Mouse (Mus musculus) hindlimb bud, embryonic 11.5 days (tissue): ENCODE data around the gene Dvl2.

ENCODE experiments used
- DNase-seq: peaks from one replicate; pipeline ENCODE4 v3.0.0-alpha.2; 2012; ENCODE audit warnings: low read depth, low spot score; ENCODE audit errors: extremely low spot score

The Dvl2 gene

DNA sequence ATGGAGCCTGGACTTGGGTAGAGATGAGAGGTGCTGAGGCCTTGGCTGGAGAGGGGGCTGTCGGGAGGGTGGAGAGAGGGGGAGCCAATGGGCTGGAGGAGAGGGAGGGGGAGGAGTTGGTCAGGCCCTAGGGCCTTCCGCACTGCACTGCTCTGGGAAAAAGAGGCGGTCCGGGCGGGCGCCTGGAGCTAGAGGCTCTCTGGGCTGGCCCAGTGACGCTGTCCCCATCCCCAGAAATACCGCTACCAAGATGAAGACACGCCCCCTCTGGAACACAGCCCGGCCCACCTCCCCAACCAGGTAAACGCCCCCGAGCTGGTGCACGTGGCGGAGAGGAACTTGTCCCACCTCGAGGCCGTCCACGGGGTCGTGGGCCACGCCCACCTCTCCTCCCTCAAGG is 26.3 kb downstream of the Dvl2 start:
- DNase-seq: no peak

DNA sequence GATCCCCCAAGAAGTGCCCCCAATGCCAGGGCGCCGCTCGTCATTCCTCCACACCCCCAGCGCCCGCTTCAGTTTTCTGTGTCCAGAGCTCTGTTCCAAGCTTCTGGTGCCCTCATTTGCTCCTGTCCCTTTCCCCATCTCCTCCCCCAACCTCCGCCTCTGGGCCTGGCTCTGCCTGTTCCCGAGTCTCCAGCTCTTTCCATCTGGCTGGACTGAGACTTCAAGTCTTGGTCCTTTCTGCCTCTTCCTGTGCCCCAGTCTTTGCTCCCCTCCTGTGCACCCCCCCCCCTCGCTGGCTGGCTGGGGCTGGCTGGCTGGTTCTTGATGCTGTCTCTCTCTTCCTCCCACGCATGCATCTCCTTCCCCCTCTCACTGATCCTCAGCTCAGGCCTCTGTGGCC is 27.0 kb downstream of the Dvl2 start:
- no peak for DNase-seq

DNA sequence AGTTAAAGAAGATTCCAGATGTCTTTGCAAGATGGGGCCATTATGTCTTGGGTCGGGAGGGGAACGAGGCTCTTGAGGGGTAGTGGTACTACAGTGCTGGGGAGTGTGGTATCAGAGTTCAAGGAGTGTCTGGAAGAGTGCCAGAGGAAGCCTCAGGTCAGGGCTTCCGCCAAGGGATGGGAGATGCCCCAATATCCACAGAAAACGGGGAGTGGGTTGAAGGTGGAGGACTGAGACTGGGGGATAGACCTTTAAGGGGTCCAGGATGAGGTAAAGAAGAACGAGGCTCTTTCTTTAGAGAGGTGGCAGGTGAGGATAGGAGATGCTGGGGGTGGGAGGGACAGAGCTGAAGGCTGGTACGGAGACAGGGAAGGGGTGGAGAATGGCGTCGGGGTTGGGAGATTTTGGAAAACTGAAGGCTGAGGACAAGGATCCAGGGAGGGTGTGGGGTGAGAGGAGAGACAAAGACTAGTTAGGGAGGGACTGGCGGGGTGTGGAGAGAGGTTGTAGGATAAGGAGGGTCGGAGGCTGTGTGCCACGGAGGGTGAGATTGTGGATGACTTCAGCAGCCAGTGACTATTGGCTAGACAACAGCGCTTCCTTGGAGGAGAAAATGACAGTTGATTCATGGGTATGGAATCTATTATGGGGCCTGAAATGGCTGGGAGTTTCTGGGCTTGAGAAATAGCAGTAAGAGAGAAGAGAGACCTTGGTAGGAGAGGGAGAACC is 28.2 kb downstream of the Dvl2 start:
- no peak for DNase-seq

DNA sequence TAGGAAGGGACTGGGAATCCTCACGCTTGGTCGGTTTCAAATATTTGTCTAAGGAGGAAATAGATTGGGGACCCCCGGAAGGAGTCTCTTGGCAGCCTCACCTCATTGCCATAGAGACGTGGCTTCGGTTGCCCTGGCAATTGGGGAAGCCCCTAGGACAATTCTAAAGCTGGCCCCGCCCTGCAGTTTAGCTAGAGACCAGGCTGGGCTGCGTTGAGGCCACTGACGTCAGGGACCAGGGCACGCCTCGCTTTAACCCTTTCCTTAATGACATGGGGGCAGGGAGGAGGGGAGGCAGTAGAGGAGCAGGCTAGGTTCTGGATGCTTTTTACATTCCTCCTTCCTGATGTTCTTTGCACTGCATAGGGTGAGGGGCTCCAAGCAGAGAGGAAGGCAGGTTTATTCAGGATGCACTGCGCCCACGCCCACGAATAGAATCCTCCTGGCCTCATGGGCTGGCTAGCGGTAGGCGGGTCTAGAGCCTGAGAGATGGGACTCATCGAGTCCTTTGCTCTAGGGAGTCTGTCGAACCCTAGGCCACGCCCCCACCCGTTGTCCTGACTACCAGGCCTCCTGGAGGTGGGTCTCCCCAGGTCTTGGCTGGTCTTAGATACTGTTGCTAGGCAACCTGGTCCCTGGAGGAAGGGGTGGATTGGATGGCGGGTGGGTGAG is 28.9 kb downstream of the Dvl2 start:
- peak; percentile 70 for DNase-seq

DNA sequence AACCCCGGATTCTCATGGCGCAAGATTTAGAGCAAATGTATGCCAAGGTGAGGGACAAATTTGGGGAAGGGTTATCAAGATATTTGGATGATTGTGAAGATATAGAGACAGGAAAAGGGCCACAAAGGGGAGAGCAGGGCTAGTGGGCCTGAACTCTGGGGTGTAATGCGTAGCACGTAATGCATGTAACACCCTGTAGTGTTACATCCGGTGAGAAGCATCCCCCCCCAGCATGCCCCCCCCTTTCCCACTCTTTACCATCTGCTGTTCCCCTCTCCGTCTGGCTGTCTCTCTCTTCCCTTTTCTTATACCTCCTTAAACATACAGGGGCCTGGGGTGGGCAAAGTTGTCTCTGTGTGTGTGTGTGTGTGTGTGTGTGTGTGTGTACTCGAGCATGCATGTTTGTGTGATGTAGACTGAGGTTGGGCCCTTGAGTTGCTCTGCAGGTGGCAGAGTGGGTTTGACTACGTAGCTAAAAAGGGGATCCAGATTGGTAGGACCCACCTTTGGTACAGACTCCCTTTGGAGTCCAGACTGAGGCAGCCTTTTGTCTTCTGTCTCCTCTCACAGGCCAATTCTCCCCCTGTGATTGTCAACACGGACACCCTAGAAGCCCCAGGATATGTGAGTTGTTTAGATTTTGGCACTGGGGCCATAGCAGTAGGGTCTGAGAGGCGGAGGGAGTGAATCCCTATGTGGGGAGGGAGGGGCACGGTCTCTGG is 29.6 kb downstream of the Dvl2 start:
- DNase-seq: no peak

DNA sequence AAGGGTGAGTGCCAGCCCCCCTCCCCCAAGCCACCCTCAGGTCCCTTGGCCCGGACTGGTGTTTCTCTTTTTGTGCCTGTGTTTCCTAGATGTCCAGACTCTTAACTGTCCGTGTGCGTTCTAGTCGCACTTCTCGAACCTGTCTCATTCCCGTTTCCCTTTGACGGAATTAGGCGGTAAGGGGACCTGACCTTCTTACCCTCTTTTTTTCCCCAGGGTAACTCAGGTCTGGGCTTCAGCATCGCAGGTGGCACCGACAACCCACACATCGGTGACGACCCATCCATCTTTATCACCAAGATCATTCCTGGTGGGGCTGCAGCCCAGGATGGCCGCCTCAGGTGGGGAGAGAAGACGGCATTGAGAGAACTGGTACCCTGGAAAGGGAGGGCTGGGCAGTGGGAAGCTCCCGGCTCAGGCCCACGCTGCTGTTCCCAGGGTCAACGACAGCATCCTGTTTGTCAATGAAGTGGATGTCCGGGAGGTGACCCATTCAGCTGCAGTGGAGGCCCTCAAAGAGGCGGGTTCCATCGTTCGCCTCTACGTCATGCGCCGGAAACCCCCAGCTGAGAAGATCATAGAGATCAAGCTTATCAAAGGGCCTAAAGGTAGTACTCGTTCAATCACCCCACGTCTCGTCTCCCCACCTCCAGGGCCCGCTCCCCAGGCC is 30.4 kb downstream of the Dvl2 start:
- DNase-seq: no peak

DNA sequence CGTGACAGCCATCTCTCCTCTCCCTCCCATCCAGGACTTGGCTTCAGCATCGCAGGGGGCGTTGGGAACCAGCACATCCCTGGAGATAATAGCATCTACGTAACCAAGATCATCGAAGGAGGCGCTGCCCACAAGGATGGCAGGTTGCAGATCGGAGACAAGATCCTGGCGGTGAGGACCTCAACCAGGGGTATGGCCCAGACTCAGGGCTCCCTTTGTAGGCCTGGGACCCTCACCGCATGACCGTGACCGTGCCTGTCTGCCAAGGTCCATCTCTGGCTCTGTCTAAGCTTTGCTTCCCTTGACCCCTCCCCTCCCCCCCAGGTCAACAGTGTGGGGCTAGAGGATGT is 30.9 kb downstream of the Dvl2 start:
- DNase-seq: no peak

DNA sequence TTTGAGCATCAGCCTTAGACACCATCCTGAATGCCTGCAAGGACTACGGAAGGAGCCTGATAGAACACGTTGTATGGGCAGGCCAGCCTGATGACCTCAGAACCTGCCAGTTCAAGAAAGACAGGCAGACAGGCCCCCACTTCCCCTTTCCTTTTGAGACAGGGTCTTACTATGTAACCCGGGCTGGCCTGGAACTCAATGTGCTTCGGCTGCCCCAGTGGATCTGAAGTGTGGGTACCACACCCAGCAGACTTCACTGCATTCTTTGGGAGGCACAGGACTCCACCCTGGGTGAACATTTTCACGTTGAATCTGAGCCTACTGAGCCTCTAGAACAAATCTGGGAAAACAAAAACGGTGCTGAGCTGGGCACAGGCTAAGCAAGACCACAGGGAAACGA is 37.8 kb downstream of the Dvl2 start:
- DNase-seq: no peak

DNA sequence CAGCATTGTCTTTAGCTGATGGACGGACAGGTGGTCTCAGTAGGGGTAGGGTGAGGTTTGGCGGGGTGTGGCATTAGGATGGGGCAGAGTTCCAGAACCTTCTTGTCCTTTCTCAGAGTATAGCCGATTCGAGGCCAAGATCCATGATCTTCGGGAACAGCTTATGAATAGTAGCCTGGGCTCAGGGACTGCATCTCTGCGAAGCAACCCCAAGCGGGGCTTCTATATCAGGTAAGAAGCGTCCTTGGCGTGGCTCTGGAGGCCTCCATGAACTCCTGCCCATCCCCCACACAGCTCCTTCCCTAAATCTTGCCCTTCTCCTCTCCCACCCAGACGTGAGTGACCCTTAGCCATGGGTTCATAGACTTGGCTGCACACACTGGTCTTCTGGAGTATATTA is 39.2 kb downstream of the Dvl2 start:
- no peak for DNase-seq

DNA sequence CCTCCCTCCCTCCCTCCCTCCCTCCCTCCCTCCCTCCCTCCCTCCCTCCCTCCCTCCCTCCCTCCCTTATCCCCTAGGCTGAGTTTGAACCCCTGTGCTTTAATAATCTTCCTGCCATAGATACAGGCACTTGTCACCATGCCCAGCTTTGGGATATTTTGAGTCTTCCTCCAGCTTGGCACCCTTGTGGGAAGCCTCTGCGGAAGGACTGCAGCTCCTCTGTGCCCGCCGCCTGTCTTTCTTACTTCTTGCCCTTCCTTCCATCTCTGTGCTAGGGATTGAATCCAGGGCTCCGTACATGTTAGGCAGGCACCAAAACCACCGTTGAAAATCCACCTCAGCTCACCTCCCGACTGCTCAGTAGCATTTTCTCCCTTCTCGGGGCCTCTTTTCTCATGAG is 39.8 kb downstream of the Dvl2 start:
- DNase-seq: no peak

DNA sequence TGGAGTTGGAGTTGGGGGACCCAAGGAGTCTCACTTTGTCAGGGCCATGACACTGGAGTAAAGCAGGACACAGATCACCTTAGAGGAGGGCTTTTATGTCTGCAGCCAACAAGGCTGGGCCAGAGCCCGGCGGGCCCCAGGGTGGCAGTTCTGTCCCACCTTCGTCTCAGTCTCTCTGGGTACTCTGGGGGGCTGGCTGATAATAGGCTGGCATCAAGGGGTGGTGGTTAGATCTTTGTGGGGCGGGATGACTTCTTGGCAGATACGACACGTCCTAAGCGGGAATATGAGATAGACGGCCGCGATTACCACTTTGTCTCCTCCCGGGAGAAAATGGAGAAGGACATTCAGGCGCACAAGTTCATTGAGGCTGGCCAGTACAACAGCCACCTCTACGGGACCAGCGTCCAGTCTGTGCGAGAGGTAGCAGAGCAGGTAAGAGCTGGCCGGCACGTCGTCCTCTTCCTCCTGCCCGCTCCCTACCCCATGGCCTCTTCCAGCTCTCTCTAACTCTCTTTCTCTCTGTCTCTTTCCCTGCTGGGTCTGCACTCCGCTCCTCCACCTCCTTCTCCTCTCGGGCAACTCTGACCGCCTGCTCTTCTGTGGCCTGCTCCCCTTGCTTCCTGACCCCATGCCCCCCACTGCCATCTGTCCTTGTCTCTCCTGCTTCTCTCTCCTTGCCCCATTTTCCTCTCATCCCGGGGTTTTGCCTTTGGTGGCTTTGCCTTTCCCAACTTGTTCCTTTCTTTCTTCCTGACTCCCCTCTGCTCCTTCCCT is 42.1 kb downstream of the Dvl2 start:
- DNase-seq: no peak

DNA sequence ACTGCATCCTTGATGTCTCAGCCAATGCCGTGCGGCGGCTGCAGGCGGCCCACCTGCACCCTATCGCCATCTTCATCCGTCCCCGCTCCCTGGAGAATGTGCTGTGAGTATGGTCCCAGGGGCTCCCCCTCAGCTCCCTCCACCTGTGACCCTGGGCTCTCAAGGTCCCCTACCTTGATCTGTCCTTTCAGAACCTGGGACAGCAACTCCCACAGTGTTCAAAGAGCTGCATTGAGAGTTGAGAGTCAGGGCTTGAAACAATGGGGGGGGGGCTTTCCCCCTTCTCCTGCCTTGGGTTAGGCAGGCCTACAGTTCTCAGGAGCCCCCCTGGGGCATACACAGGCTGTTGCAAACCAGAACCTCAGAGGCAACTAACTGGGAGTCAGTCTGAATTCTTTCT is 43.3 kb downstream of the Dvl2 start:
- DNase-seq: no peak

DNA sequence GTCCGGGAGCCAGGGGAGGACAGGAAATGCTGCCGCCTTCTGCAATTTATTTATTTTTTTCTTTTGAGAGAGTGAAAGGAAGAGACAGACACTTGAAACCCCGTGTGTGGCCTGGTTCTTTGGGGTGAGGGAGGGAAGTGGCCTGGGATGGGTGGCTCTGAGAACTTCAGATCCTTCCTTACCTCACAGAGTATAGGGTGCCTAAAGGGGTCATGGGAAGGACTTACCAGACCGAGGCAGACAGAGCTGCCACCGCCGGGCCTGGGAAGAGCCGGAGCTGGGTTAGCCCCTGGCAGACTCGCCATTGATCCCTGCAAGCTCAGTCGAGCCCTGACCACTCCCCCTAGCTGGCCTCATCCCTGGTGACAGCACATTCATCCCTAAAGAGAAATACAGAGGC is 45.0 kb downstream of the Dvl2 start:
- no peak for DNase-seq

DNA sequence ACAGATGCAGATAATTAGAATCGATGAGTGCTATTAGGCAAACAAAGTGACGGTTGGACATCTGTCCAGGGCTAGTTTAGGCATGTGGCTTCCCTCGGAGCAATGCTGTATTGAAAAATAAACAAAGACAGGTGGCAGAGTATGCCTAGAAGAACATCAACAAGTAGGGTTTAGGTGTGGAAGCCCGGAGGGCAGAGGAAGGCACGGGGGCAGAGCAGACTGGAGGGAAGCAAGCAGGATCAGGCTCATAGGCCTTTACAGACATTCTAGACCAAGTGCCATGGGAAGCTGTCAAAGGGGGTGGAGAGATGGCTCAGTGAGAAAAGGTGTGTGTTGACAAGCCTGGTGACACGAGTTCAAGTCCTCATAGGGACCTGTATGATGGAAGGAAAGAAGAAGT is 49.0 kb downstream of the Dvl2 start:
- no peak for DNase-seq

DNA sequence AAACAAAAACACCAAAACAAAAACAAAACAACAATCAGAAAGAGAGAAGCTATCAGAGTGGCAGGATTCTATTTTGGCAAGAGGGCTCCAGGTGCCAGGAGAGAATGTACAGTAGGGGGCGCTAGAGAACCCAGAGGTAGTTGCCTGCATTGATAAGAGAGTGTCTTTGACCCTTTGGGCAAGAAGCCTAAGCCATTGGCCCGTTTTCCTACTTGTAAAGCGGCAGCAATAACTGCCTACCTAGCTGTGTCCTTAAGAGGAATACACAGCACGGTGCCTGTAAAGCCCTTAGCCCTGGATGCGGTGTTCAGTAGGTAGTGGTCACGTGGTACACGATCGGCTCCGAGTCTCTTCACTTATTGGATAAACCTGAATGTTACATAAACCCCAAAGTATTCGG is 49.4 kb downstream of the Dvl2 start:
- DNase-seq: no peak

DNA sequence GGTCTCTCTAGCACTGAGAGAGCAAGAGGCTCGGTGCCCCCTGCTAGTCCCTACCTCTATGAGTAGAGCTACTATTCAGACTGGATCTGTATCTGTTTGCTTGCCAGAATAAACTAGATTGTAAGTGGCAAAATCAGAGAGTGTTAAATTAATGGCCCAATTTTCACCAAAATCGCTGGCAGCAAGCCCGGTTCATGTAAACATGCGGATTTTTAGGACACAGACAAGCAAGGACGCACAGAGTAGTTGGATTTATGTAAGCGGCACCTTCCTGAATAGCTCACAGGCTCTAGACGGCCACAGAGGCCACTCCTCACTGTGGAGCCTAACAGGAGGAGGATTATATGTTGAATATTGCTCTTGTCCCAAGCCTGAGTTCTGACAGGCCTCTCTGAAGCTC is 52.8 kb downstream of the Dvl2 start:
- no peak for DNase-seq

DNA sequence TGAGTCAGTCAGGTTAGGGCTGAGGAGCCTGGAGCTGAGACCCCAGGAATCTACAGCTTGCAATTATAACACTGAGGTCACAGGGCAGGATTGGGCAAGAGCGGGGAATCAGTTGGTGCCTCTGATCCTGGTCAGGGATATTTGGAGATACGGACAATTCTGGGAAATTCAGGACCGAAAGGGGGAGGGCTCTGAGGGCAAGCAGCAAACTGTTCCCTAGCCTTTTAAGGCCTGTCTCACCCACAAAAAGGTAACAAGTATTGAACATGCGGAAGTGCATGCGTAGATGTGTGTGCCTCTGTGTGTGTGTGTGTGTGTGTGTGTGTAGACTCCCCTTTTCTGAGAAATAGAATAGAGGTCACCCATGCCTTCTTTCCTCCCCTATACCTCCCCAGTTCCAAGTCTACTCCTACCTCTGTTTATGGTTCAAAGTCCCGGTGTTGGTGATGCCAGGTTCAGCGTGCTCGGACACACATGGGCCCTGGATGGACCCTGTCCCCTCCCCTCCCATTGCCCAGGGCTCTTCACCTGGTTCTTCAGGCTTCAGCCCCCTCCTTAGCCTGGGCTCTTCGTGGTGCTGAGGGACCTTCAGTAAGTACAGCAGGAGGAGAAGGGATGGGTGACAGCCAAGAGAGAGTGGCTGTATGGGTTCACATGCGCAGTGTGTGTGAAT is 53.6 kb downstream of the Dvl2 start, which contains the start of gene Asgr1:
Gene Asgr1, plus strand, starts transcription at position 188 of the 673 bp plus-strand sequence.
- DNase-seq: no peak

DNA sequence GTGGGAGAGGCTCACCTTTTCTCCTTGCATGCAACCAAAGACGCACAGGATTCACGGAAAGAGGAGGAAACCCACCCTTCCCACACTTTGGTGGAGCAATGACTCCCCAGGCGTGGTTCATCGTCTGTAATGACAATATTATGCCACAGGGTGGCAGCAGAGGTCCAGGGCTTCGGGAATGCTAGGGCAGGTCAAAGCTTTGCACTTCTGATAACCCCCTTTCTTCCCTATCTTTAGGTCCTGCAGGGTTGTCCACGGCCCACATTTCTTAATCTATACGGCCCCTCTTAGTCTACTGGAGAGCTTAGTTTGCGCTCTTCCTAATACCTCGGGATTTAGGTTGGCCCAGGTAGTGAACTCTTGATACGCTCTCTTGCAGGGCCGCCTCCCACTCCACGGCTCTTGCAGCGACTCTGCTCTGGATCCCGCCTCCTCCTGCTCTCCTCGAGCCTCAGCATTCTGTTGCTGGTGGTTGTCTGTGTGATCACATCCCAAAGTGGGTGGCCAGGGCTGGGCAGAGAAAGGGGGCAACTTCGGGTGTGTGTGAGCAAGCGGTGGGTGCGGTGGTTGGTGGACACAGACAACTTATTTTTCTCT is 55.3 kb downstream of the Dvl2 start:
- DNase-seq: peak; percentile 70

DNA sequence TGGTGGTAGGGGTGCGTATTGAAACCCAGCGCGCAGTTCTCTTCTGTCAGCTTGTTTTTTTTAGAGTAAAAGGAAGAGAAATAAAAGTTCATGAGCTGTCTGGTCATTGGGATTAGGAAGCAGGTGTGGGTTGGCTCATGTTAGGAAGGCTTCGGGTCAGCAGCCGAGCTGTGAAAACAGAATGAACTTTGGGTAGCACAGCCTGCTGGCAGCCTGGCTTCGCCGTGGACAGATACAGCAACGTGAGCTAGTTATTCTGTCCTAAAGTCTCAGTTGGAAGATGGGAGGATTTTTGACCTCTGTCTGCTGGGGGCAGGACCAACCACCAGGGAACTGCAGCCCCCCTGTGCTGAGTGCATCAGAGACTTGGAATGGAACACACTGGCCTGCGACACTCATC is 57.4 kb downstream of the Dvl2 start:
- no peak for DNase-seq

DNA sequence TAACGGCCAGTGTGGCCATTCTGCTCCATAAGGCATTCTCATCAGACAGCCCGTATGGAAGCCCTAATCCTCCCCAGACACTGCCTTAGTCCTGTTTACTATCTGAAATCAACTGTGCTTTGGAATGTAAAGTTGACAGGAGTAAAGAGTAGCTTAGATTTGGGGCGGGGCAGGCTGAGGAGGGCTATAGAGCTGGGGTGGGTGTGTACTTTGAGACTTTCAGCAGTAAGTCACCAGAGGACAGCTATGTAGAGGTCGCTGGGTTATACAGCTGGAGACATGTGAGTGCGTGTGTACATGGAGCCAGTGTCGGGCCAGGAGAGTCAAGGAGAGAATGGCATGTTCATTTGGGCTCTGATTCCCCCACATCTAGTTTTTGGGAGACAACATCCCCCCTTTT is 59.5 kb downstream of the Dvl2 start:
- no peak for DNase-seq
